Mouse (Mus musculus) MEL (cell line): ENCODE measurements at regions not wholly inside any gene's neighbourhood (a gene's known extent, or its start where the extent isn't known, plus 50 kb on each side); places are given as distances from the start of the nearest gene placed in this dataset.

Experiments
- DNase-seq: peaks from one replicate; pipeline ENCODE4 v3.0.0; 2011; ENCODE audit warnings: low read depth, low spot score
- H3K27ac ChIP-seq: 2 replicates; pipeline ENCODE4 v1.5.1; 2012; ENCODE audit warnings: low read depth, mild to moderate bottlenecking, control low read depth, low read length, moderate library complexity; ENCODE audit not compliant: control insufficient read depth
- H3K27me3 ChIP-seq, 2 experiments: fragments of 150-350 bp in 1 of 2; sonication (generic) in 1 of 2; 2 replicates each; pipeline ENCODE4 v1.6.1; 2012; ENCODE audit warnings: low read length in 2 of 2, mild to moderate bottlenecking in 2 of 2, improper control_type of control experiment in 1 of 2, moderate library complexity in 1 of 2; ENCODE audit not compliant: insufficient read depth in 2 of 2, control insufficient read depth in 1 of 2
- H3K36me3 ChIP-seq, 2 experiments: 2 replicates each; pipeline ENCODE4 v1.6.1; 2012 to 2014; ENCODE audit warnings: low read length in 2 of 2, improper control_type of control experiment in 1 of 2, inconsistent platforms in 1 of 2, mild to moderate bottlenecking in 1 of 2; ENCODE audit not compliant: insufficient read depth in 2 of 2, control insufficient read depth in 1 of 2
- H3K4me1 ChIP-seq, 2 experiments: fragments of 150-350 bp in 1 of 2; sonication (generic) in 1 of 2; 2 replicates each; pipeline ENCODE4 v1.6.1; 2012; ENCODE audit warnings: low read length in 2 of 2, improper control_type of control experiment in 1 of 2, mild to moderate bottlenecking in 1 of 2; ENCODE audit not compliant: insufficient read depth in 2 of 2, control insufficient read depth in 1 of 2
- H3K4me3 ChIP-seq, 2 experiments: fragments of 150-350 bp in 1 of 2; sonication (generic) in 1 of 2; 2 replicates each; pipeline ENCODE4 v1.5.1; 2012; ENCODE audit warnings: low read depth in 2 of 2, low read length in 2 of 2, mild to moderate bottlenecking in 2 of 2, moderate library complexity in 2 of 2, control low read depth in 1 of 2, improper control_type of control experiment in 1 of 2; ENCODE audit not compliant: control insufficient read depth in 1 of 2, insufficient read depth in 1 of 2
- H3K79me2 ChIP-seq: 2 replicates; pipeline ENCODE4 v1.6.1; 2012; ENCODE audit warnings: mild to moderate bottlenecking, low read length, moderate library complexity; ENCODE audit not compliant: control insufficient read depth, poor library complexity, insufficient read depth
- H3K9ac ChIP-seq: 2 replicates; pipeline ENCODE4 v1.6.1; 2012; ENCODE audit warnings: low read depth, mild to moderate bottlenecking, control low read depth, low read length, moderate library complexity; ENCODE audit not compliant: control insufficient read depth, poor library complexity, severe bottlenecking
- H3K9me3 ChIP-seq: fragments of 150-350 bp; sonication (generic); replicated peaks from 2 replicates; pipeline ENCODE4 v1.6.1; 2012; ENCODE audit warnings: mild to moderate bottlenecking, low read length, improper control_type of control experiment, moderate library complexity; ENCODE audit not compliant: insufficient read depth
- CHD1 ChIP-seq: IDR thresholded peaks from 2 replicates; pipeline ENCODE4 v1.6.1; 2012; ENCODE audit warnings: low read depth, mild to moderate bottlenecking, inconsistent platforms, low read length, improper control_type of control experiment
- ELF1 ChIP-seq: IDR thresholded peaks from 2 replicates; pipeline ENCODE4 v1.6.1; 2014; ENCODE audit warnings: low read depth, mild to moderate bottlenecking, inconsistent platforms, low read length, improper control_type of control experiment, moderate library complexity
- HCFC1 ChIP-seq: IDR thresholded peaks from 2 replicates; pipeline ENCODE4 v1.6.1; 2012; ENCODE audit warnings: low read depth, mild to moderate bottlenecking, inconsistent platforms, low read length, improper control_type of control experiment, moderate library complexity
- MAFK ChIP-seq: IDR thresholded peaks from 2 replicates; pipeline ENCODE4 v1.6.1; 2011; ENCODE audit warnings: low read depth, mild to moderate bottlenecking, low read length, improper control_type of control experiment, borderline replicate concordance
- MAX ChIP-seq: IDR thresholded peaks from 2 replicates; pipeline ENCODE4 v1.6.1; 2011; ENCODE audit warnings: low read length, improper control_type of control experiment
- MEF2A ChIP-seq: IDR thresholded peaks from 2 replicates; pipeline ENCODE4 v1.6.1; 2014; ENCODE audit warnings: low read depth, mild to moderate bottlenecking, inconsistent platforms, low read length, improper control_type of control experiment; ENCODE audit not compliant: poor library complexity, insufficient replicate concordance, severe bottlenecking; ENCODE audit errors: extremely low read depth
- MYC ChIP-seq: IDR thresholded peaks from 2 replicates; pipeline ENCODE4 v1.6.1; 2011; ENCODE audit warnings: low read depth, mild to moderate bottlenecking, low read length, improper control_type of control experiment, moderate library complexity
- NRF1 ChIP-seq: IDR thresholded peaks from 2 replicates; pipeline ENCODE4 v1.6.1; 2014; ENCODE audit warnings: low read depth, mild to moderate bottlenecking, inconsistent platforms, low read length, improper control_type of control experiment, moderate library complexity; ENCODE audit not compliant: poor library complexity, insufficient read depth, severe bottlenecking
- RAD21 ChIP-seq: IDR thresholded peaks from 2 replicates; pipeline ENCODE4 v1.6.1; 2011; ENCODE audit warnings: mild to moderate bottlenecking, low read depth, low read length, improper control_type of control experiment
- SMC3 ChIP-seq: IDR thresholded peaks from 2 replicates; pipeline ENCODE4 v1.6.1; 2011; ENCODE audit warnings: low read depth, low read length, improper control_type of control experiment
- TCF12 ChIP-seq: IDR thresholded peaks from 2 replicates; pipeline ENCODE4 v1.6.1; 2014; ENCODE audit warnings: low read depth, mild to moderate bottlenecking, inconsistent platforms, low read length, improper control_type of control experiment, moderate library complexity
- UBTF ChIP-seq: IDR thresholded peaks from 2 replicates; pipeline ENCODE4 v1.6.1; 2012; ENCODE audit warnings: low read depth, mild to moderate bottlenecking, inconsistent platforms, low read length, improper control_type of control experiment, moderate library complexity, borderline replicate concordance; ENCODE audit not compliant: insufficient read depth
- USF1 ChIP-seq: IDR thresholded peaks from 2 replicates; pipeline ENCODE4 v1.6.1; 2014; ENCODE audit warnings: low read depth, mild to moderate bottlenecking, inconsistent platforms, low read length, improper control_type of control experiment, moderate library complexity
- ZC3H11A ChIP-seq: IDR thresholded peaks from 2 replicates; pipeline ENCODE4 v1.6.1; 2012; ENCODE audit warnings: low read depth, mild to moderate bottlenecking, inconsistent platforms, low read length, improper control_type of control experiment
- ZNF384 ChIP-seq: IDR thresholded peaks from 2 replicates; pipeline ENCODE4 v1.6.1; 2012; ENCODE audit warnings: low read depth, mild to moderate bottlenecking, inconsistent platforms, low read length, improper control_type of control experiment

DNA sequence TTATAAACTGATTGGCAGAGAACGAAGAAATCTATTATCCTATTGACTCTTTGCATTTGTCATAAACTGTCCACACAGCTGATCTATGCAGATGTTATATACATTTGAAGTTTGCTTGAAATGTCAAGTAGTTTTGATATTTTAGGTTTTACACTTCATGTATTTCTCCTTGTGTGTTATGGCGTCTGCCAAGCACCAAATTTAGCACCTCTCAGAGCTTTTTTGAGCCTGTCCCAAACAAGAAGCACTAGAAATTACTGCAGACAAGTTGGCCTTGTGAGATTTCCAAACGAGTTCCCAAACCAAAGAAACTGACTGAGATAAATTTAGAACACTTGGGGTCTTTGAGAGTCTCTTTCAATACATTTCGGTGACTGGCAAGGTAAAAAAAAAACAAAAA is 335.7 kb upstream of the Cited2 start:
- no peaks in the 10 kb centered on the region for H3K36me3 ChIP-seq
- no peak overlapping the region for H3K9ac ChIP-seq
- TF ChIP-seq MEF2A (no peak), ZC3H11A (no peak), NRF1 (no peak), ELF1 (no peak), MAX (no peak), HCFC1 (no peak), RAD21 (no peak)
- no peaks in the 10 kb centered on the region for H3K79me2 ChIP-seq
- H3K4me1 ChIP-seq = no peaks in the 10 kb centered on the region; a peak in 1 of 4 replicates
- H3K4me3 ChIP-seq = no peak overlapping the region
- no peak for DNase-seq
- no peaks in the 10 kb centered on the region for H3K9me3 ChIP-seq
- H3K27ac ChIP-seq = no peak overlapping the region
- no peaks in the 10 kb centered on the region for H3K27me3 ChIP-seq

DNA sequence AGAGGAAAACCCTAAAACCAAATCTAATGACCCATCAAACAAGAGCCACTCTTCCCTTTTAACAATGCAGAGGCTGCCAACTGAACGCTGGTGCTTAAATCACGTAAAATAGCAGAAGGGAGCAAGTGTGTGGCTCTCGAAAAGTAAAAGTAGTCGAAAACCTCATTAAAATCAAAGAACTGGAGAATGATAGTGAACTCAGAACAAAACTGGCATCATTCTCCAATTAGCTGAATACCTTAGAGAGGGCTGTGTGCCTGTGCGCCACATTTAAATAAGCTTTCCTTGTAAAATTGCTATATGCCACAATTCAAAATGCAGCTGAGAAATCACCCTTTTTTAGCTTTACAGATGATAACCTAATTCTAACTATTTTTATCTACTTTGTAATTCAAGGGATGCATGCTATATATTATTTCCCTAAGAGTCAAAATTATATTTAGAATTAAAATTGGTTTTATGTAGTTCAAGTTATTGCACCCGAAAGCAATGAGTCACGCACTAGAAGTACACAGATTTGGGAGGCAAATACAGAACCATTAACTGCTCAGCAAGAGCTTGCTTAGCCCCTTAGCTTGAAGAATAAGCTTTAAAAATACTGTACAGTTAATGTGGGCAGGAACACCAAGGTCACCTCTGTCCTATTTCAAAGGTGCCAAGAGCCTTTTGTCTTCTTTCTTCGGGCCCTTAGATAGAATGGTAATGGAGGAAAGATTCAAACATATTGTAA is 327.4 kb upstream of the Cited2 start:
- Histone ChIP-seq H3K9me3 (no peaks in the 10 kb centered on the region), H3K27ac (no peak overlapping the region), H3K36me3 (no peaks in the 10 kb centered on the region), H3K4me3 (no peak overlapping the region), H3K9ac (no peak overlapping the region), H3K27me3 (no peaks in the 10 kb centered on the region), H3K4me1 (no peaks in the 10 kb centered on the region), H3K79me2 (no peaks in the 10 kb centered on the region)
- no peak for DNase-seq
- TF ChIP-seq ZNF384 (no peak), MAX (no peak), MYC (no peak), USF1 (no peak), TCF12 (no peak), MAFK (no peak), SMC3 (no peak), CHD1 (no peak), UBTF (no peak), RAD21 (no peak)
